Mouse (Mus musculus): ENCODE measurements at regions not wholly inside any gene's neighbourhood (a gene's known extent, or its start where the extent isn't known, plus 50 kb on each side); places are given as distances from the start of the nearest gene placed in this dataset.

- peak; percentile 79 for DNase-seq
- peak overlapping the region; percentile 36; the same call in 1 of the 2 replicates for H3K27ac ChIP-seq (ENCODE audit: low read depth, low read length)
- H3K9ac ChIP-seq, result no peak overlapping the region
- no peak overlapping the region for H3K4me3 ChIP-seq (ENCODE audit: low read depth, low read length)
- no peak for TF ChIP-seq CTCF (IDR thresholded peaks at IDR 0.05; ENCODE audit: low read depth)
- ATAC-seq, result peak; percentile 96
- no peaks in the 10 kb centered on the region for H3K27me3 ChIP-seq (ENCODE audit: insufficient read depth, low read length)
- H3K36me3 ChIP-seq (ENCODE audit: insufficient read depth), result no peaks in the 10 kb centered on the region
- H3K4me1 ChIP-seq (ENCODE audit: insufficient read depth), result peaks cover 6% of the 10 kb centered on the region; the same call in 1 of the 2 replicates
- 43% methylated on average over 2 of the region's 2 CpGs for WGBS
- no peaks in the 10 kb centered on the region for H3K9me3 ChIP-seq (ENCODE audit: low read length)
- no peak overlapping the region for H3K4me2 ChIP-seq (ENCODE audit: low read depth)
These were observed 179.0 kb upstream of the Nbea start for GRCm38 (mm10) chr3:56362543-56362942.

- Histone ChIP-seq H3K9me3 (ENCODE audit: low read length) (no peaks in the 10 kb centered on the region), H3K4me3 (ENCODE audit: low read depth, low read length) (no peak overlapping the region), H3K36me3 (ENCODE audit: insufficient read depth) (no peaks in the 10 kb centered on the region), H3K9ac (no peak overlapping the region), H3K4me2 (ENCODE audit: low read depth) (no peak overlapping the region), H3K27ac (ENCODE audit: low read depth, low read length) (peak overlapping the region; percentile 63), H3K27me3 (ENCODE audit: insufficient read depth, low read length) (no peaks in the 10 kb centered on the region), H3K4me1 (ENCODE audit: insufficient read depth) (peaks cover 7% of the 10 kb centered on the region)
- peak; percentile 58 for DNase-seq
- TF ChIP-seq CTCF (IDR thresholded peaks at IDR 0.05; ENCODE audit: low read depth), result no peak
- WGBS, result 27% methylated on average over 6 of the region's 6 CpGs
- peak; percentile 80 for ATAC-seq
These were observed 173.7 kb upstream of the Nbea start for GRCm38 (mm10) chr3:56357035-56357701.

- no peak for TF ChIP-seq CTCF (IDR thresholded peaks at IDR 0.05; ENCODE audit: low read depth)
- Histone ChIP-seq H3K4me3 (ENCODE audit: low read depth, low read length) (no peak overlapping the region), H3K9me3 (ENCODE audit: low read length) (no peaks in the 10 kb centered on the region), H3K4me1 (ENCODE audit: insufficient read depth) (peaks cover 7% of the 10 kb centered on the region), H3K27ac (ENCODE audit: low read depth, low read length) (0 out of 2 replicates have a peak overlapping the region, but pooled peaks have one; percentile 42), H3K36me3 (ENCODE audit: insufficient read depth) (no peaks in the 10 kb centered on the region), H3K27me3 (ENCODE audit: insufficient read depth, low read length) (no peaks in the 10 kb centered on the region), H3K4me2 (ENCODE audit: low read depth) (no peak overlapping the region), H3K9ac (no peak overlapping the region)
- DNase-seq, result no peak
- 30% methylated on average over 5 of the region's 5 CpGs for WGBS
- peak; percentile 49; the same call in 1 of the 2 replicates for ATAC-seq
These were observed 172.8 kb upstream of the Nbea start for GRCm38 (mm10) chr3:56356163-56356882.

Data from forebrain, postnatal 0 days (tissue).